Mouse (Mus musculus) splenic B cell, adult 2 months (primary cell): ENCODE measurements at regions not wholly inside any gene's neighbourhood (a gene's known extent, or its start where the extent isn't known, plus 50 kb on each side); places are given as distances from the start of the nearest gene placed in this dataset.

Experiments
- DNase-seq: peaks from one replicate; pipeline ENCODE4 v3.0.0-alpha.2; 2011; ENCODE audit warnings: low read depth, low spot score
- H3K27me3 ChIP-seq: 2 replicates; pipeline ENCODE4 v1.6.1; 2012; ENCODE audit warnings: mild to moderate bottlenecking, low read length, moderate library complexity, mixed read lengths; ENCODE audit not compliant: control insufficient read depth, poor library complexity, insufficient read depth, severe bottlenecking
- H3K36me3 ChIP-seq: 2 replicates; pipeline ENCODE4 v1.6.1; 2012; ENCODE audit warnings: mild to moderate bottlenecking, low read length, moderate library complexity, mixed read lengths; ENCODE audit not compliant: control insufficient read depth, poor library complexity, insufficient read depth, severe bottlenecking

- Histone ChIP-seq H3K27me3 (no peaks in the 10 kb centered on the region), H3K36me3 (no peaks in the 10 kb centered on the region)
- DNase-seq = no peak
Measured at GRCm38 (mm10) chr13:28898900-28899299, 54.6 kb downstream of the Sox4 start.

GRCm38 (mm10) chr13:28892896-28893295 is 60.6 kb downstream of the Sox4 start:
- no peak for DNase-seq
- Histone ChIP-seq H3K36me3 (no peaks in the 10 kb centered on the region), H3K27me3 (no peaks in the 10 kb centered on the region)

GRCm38 (mm10) chr13:28887098-28887497 is 66.4 kb downstream of the Sox4 start:
- no peaks in the 10 kb centered on the region for H3K36me3 ChIP-seq
- peaks cover 2% of the 10 kb centered on the region; the same call in 1 of the 2 replicates for H3K27me3 ChIP-seq
- no peak for DNase-seq

- peak; percentile 16 for DNase-seq
- Histone ChIP-seq H3K36me3 (no peaks in the 10 kb centered on the region), H3K27me3 (peaks cover 2% of the 10 kb centered on the region; the same call in 1 of the 2 replicates)
Measured at GRCm38 (mm10) chr13:28886691-28887090, 66.8 kb downstream of the Sox4 start.

- peak; percentile 25 for DNase-seq
- H3K27me3 ChIP-seq = peaks cover 2% of the 10 kb centered on the region; the same call in 1 of the 2 replicates
Measured at GRCm38 (mm10) chr13:28885083-28886037, 68.2 kb downstream of the Sox4 start.

GRCm38 (mm10) chr13:28884191-28884820 is 69.2 kb downstream of the Sox4 start:
- Histone ChIP-seq H3K27me3 (peaks cover 2% of the 10 kb centered on the region; the same call in 1 of the 2 replicates), H3K36me3 (no peaks in the 10 kb centered on the region)
- peak; percentile 33 for DNase-seq

More at GRCm38 (mm10) chr13:28885083-28886037, 68.2 kb downstream of the Sox4 start:
- no peaks in the 10 kb centered on the region for H3K36me3 ChIP-seq

- Histone ChIP-seq H3K27me3 (peaks cover 2% of the 10 kb centered on the region; the same call in 1 of the 2 replicates), H3K36me3 (no peaks in the 10 kb centered on the region)
- peak; percentile 18 for DNase-seq
Measured at GRCm38 (mm10) chr13:28883398-28883797, 70.1 kb downstream of the Sox4 start.

- Histone ChIP-seq H3K36me3 (no peaks in the 10 kb centered on the region), H3K27me3 (peaks cover 2% of the 10 kb centered on the region; the same call in 1 of the 2 replicates)
- peak; percentile 36 for DNase-seq
Measured at GRCm38 (mm10) chr13:28880888-28881287, 72.6 kb downstream of the Sox4 start.

- no peaks in the 10 kb centered on the region for H3K36me3 ChIP-seq
- DNase-seq = no peak
- no peaks in the 10 kb centered on the region for H3K27me3 ChIP-seq
Measured at GRCm38 (mm10) chr13:28878692-28879091, 74.8 kb downstream of the Sox4 start.

GRCm38 (mm10) chr13:28876771-28877170 is 76.7 kb downstream of the Sox4 start:
- H3K27me3 ChIP-seq = no peaks in the 10 kb centered on the region
- H3K36me3 ChIP-seq = no peaks in the 10 kb centered on the region
- no peak for DNase-seq

GRCm38 (mm10) chr13:28870681-28871080 is 82.8 kb downstream of the Sox4 start:
- no peak for DNase-seq
- no peaks in the 10 kb centered on the region for H3K27me3 ChIP-seq
- no peaks in the 10 kb centered on the region for H3K36me3 ChIP-seq

GRCm38 (mm10) chr13:28867210-28867609 is 86.3 kb downstream of the Sox4 start:
- H3K27me3 ChIP-seq = no peaks in the 10 kb centered on the region
- H3K36me3 ChIP-seq = no peaks in the 10 kb centered on the region
- DNase-seq = no peak

GRCm38 (mm10) chr13:28866686-28867085 is 86.8 kb downstream of the Sox4 start:
- H3K27me3 ChIP-seq = no peaks in the 10 kb centered on the region
- H3K36me3 ChIP-seq = no peaks in the 10 kb centered on the region
- no peak for DNase-seq

GRCm38 (mm10) chr13:28860601-28861000 is 92.9 kb downstream of the Sox4 start:
- no peak for DNase-seq
- H3K36me3 ChIP-seq = no peaks in the 10 kb centered on the region
- H3K27me3 ChIP-seq = no peaks in the 10 kb centered on the region

- no peaks in the 10 kb centered on the region for H3K36me3 ChIP-seq
- no peak for DNase-seq
- H3K27me3 ChIP-seq = no peaks in the 10 kb centered on the region
Measured at GRCm38 (mm10) chr13:28859829-28860427, 93.6 kb downstream of the Sox4 start.
